Mouse (Mus musculus) intestine, embryonic 14.5 days (tissue): ENCODE measurements at regions not wholly inside any gene's neighbourhood (a gene's known extent, or its start where the extent isn't known, plus 50 kb on each side); places are given as distances from the start of the nearest gene placed in this dataset.
"Not testable (repeated sequence)": the region's sequence is repeated elsewhere in the genome, so short reads cannot be mapped to it uniquely, and the experiment has no call there.

Experiments
- ATAC-seq: fragments of 200-750 bp; cut with Nextera tagmentation; replicated peaks from 2 replicates; pipeline ENCODE4 v1.8.0; 2017; ENCODE audit warnings: low read depth, moderate number of reproducible peaks, moderate TSS enrichment, moderate library complexity; ENCODE audit not compliant: low FRiP score, low TSS enrichment
- DNase-seq: peaks from one replicate; pipeline ENCODE4 v3.0.0-alpha.2; 2018; ENCODE audit warnings: low spot score
- H3K27ac ChIP-seq: fragments of 300-500 bp; sonication (generic); 2 replicates; pipeline ENCODE4 v1.5.1; 2014; ENCODE audit warnings: low read depth, mild to moderate bottlenecking, control low read depth
- H3K27me3 ChIP-seq: fragments of 300-500 bp; sonication (generic); replicated peaks from 2 replicates; pipeline ENCODE4 v1.6.1; 2014; ENCODE audit warnings: low read length, control low read depth; ENCODE audit not compliant: control insufficient read depth, insufficient read depth
- H3K36me3 ChIP-seq: fragments of 300-500 bp; sonication (generic); 2 replicates; pipeline ENCODE4 v1.6.1; 2014; ENCODE audit warnings: low read length, control low read depth; ENCODE audit not compliant: control insufficient read depth, insufficient read depth
- H3K4me1 ChIP-seq: fragments of 300-500 bp; sonication (generic); replicated peaks from 2 replicates; pipeline ENCODE4 v1.6.1; 2014; ENCODE audit warnings: low read length, control low read depth, mixed read lengths; ENCODE audit not compliant: control insufficient read depth, insufficient read depth
- H3K4me2 ChIP-seq: fragments of 300-500 bp; sonication (generic); 2 replicates; pipeline ENCODE4 v1.6.1; 2014; ENCODE audit warnings: low read length
- H3K4me3 ChIP-seq: fragments of 300-500 bp; sonication (generic); 2 replicates; pipeline ENCODE4 v1.5.1; 2014; ENCODE audit warnings: low read depth, low read length, control low read depth, mixed read lengths
- H3K9ac ChIP-seq: fragments of 300-500 bp; sonication (generic); 2 replicates; pipeline ENCODE4 v1.6.1; 2014; ENCODE audit warnings: mild to moderate bottlenecking, low read length
- H3K9me3 ChIP-seq: fragments of 300-500 bp; sonication (generic); 2 replicates; pipeline ENCODE4 v1.6.1; 2016; ENCODE audit warnings: low read length, control low read depth; ENCODE audit not compliant: control insufficient read depth
- WGBS: fragments of 180-500 bp; shearing (Covaris S2); extraction: QIAGEN DNeasy Blood & Tissue Kit; methylation state at CpG from one replicate; pipeline ENCODE4 v1.1.7; 2014; 5-methylcytosine and 5-hydroxymethylcytosine counted together

DNA sequence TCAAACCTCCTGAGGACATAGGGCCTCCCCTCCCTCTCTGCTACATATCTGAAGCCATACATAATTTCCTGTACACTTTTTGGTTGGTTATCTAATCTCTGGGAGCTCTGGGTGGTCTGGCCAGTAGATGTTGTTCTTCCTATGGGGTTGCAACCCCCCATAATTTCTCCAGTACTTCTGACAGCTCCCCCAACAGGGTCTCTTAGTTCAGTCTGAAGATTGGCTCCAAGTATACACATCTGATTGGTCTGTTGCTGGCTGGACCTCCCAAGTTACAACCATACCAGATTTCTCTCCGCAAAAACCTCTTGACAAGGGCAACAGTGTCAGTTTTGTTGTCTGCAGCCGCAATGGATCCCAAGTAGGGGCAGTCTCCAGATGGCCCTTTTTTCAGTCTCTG lies 68.2 kb upstream of the Syn3 start:
- not testable (repeated sequence) for H3K4me3 ChIP-seq, H3K27ac ChIP-seq, H3K36me3 ChIP-seq, H3K4me2 ChIP-seq, H3K9me3 ChIP-seq, H3K27me3 ChIP-seq, H3K9ac ChIP-seq, ATAC-seq, DNase-seq, H3K4me1 ChIP-seq
- WGBS: 57% methylated on average over 2 of the region's 2 CpGs

DNA sequence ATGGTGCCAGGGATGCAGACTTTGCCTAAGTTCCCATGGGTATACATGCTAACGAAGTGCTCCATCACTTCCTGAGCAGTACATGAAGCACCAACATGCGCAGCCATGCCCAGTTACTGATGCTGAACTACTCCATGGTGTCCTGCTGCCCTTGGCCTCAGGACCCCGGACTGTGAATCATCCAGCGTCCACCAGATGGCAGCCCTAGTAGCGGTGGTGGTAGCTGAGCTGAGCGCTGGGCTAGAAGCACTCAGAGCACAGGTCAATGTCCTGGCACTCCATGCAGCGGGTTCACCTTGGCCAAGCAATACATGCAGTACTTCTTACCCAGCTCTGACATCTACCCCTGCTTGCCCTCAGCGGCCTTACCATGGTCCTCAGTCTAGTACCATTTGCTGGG lies 57.1 kb upstream of the Syn3 start:
- no peak for ATAC-seq
- no peak for DNase-seq

More for the DNA sequence above, 57.1 kb upstream of the Syn3 start:
- H3K27me3 ChIP-seq: no peaks in the 10 kb centered on the region
- no peak overlapping the region for H3K27ac ChIP-seq
- WGBS: 61% methylated on average over 8 of the region's 8 CpGs
- H3K9ac ChIP-seq: no peak overlapping the region
- H3K4me3 ChIP-seq: no peak overlapping the region
- no peaks in the 10 kb centered on the region for H3K4me1 ChIP-seq
- no peak overlapping the region for H3K4me2 ChIP-seq
- no peaks in the 10 kb centered on the region for H3K9me3 ChIP-seq
- no peaks in the 10 kb centered on the region for H3K36me3 ChIP-seq
